Mouse (Mus musculus): ENCODE results near the gene Zfp599. TPM values are rescaled to one million over a fixed set of nuclear protein-coding genes. Genes with fewer than 3 reads are reported as not detected.

The Zfp599 gene
- polyA plus RNA-seq (2014; fragmentation: Illumina TruSeq; extraction: RNeasy Lipid Tissue Mini Kit (QIAGEN cat#74804); ENCODE audit: insufficient read depth, low read depth, low replicate concordance), result 0.14 TPM

DNA sequence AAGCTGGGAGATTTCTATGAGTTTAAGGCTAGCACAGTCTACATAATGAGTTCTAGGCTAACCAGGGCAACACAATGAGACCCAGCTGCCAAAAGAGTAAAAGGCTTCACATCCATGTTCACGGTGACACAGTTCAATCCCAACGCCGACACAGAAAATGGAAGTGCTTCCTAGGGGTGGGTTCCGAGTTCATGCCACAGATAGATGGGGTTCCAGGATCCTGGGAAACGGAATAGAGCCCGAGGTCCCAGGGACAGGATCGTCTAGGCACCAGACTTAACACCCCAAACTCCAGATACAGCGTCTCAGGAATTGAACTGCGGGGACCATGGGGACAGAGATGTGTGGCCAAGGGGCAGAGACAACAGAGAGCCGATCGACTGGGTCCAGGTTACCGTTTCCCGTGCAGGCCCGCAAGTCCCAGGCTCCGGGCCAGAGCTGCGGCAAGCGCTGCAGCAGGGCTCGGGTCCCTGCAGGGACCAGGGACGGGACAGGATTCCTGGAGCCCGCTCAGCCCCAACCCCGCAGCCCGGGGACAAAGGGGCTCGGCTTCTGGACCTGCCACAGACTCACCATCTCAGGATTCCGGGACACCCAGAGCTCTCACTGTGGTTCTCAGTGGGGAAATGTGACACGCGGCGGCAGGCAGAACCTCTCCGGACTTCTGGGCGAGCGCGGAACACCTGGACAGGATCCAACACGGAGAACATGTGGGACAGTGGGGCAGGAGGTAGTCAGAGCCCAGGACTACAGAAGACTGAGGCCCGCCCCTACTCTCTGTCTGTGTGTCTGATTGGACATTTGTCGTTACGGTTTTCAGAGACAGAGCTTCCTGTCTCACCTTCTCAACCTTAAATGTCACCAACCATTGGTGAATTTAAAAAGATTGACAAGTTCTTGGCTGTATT lies at the start of gene Zfp599:
Zfp599 (minus strand) TSS at position 712 of the 908 bp plus-strand sequence.

DNA sequence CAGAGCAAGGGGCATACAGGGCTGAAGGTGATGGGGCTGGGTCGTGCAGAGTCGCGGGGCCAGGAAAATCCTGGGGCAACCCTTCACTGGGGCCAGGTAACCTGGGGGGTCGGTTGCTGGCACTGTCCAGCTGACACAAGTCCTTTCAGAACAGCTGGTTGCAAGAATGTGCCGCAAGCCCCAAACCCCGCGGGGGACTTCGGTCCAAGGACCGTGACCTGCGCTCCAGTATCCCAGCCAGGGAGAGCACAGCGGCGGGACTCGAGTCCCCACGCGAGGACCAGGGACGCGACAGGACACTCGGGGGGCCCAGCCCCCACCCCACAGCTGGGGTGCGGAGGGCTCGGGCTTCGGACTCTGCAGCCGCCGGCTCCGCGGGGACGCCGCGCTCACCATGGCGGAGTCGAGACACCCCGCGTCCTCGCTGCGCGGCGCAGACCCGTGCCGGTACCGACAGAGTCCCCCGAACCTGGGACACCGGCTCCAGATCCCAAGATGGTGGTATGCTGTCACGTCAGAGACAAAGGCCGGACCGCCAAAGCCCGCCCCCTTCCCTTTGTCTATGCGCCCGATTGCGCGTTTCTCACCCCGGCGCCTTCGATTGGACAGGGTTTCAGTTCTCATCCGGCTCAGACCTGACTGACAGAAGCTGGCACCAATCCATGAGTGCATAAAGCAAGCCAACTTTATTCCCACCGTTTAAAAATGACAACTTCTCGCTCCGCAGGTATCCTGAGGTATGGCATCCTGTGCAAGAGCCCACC lies 47.6 kb upstream of the Zfp599 start, which contains the start of gene Zfp810:
Zfp810 (minus strand) TSS at position 493 of the 764 bp plus-strand sequence.

DNA sequence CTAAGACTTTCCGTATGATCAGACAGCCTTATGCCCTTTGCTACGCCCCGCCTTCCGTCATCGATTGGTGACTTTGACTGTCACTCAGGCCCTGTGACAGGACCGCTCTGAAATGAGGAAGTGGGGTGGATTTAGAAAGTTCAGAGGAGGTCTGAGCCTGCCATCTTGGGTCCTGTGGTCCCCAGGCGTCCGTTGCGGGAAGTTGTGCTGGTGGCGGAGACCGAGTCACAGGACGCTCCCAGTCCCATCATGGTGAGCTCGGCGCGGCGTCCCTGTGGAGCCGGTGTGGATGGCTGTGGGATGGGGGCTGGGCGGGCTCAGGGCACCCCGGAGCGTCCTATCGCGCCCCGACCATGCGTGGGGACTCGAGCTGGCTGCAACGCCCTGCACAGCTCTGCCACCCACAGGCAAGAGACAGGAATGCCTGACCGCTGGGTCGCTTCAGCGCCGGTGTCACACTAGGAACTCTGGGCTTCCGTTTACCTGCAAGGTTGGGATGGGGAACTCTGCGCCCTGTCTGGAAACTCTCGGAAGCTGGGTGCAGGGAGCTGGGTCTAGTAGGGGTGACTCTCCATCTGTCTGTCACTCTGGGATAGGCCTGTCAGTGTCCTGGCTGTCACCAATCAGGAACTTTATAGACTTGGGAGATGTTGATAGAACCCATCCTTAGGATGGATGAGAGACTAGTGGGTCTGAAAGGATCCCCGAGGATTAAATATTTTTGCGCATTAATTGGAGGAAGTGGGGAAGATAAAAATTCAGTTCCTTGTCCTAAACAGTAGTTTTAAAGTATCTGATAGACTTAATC lies 33.9 kb downstream of the Zfp599 start, which contains the start of gene Zfp809:
Zfp809 (plus strand) TSS at position 134 of the 808 bp plus-strand sequence.

Other genes with a start within 250 kb of the Zfp599 start
- gene Elavl3, start 207.9 kb downstream of the Zfp599 start, polyA plus RNA-seq (2014; fragmentation: Illumina TruSeq; extraction: RNeasy Lipid Tissue Mini Kit (QIAGEN cat#74804); ENCODE audit: insufficient read depth, low read depth, low replicate concordance), result not detected
- gene Gm49318, start 188.6 kb downstream of the Zfp599 start, polyA plus RNA-seq (2014; fragmentation: Illumina TruSeq; extraction: RNeasy Lipid Tissue Mini Kit (QIAGEN cat#74804); ENCODE audit: insufficient read depth, low read depth, low replicate concordance), result not detected
- 6.4 TPM for gene Zfp653, start 188.5 kb downstream of the Zfp599 start, polyA plus RNA-seq (2014; fragmentation: Illumina TruSeq; extraction: RNeasy Lipid Tissue Mini Kit (QIAGEN cat#74804); ENCODE audit: insufficient read depth, low read depth, low replicate concordance)
- gene Ecsit, start 174.5 kb downstream of the Zfp599 start, polyA plus RNA-seq (2014; fragmentation: Illumina TruSeq; extraction: RNeasy Lipid Tissue Mini Kit (QIAGEN cat#74804); ENCODE audit: insufficient read depth, low read depth, low replicate concordance), result 15.6 TPM
- gene Cnn1, start 160.7 kb downstream of the Zfp599 start, polyA plus RNA-seq (2014; fragmentation: Illumina TruSeq; extraction: RNeasy Lipid Tissue Mini Kit (QIAGEN cat#74804); ENCODE audit: insufficient read depth, low read depth, low replicate concordance), result 75.9 TPM
- gene Elof1, start 142.7 kb downstream of the Zfp599 start, polyA plus RNA-seq (2014; fragmentation: Illumina TruSeq; extraction: RNeasy Lipid Tissue Mini Kit (QIAGEN cat#74804); ENCODE audit: insufficient read depth, low read depth, low replicate concordance), result 186 TPM
- gene Acp5, start 124.2 kb downstream of the Zfp599 start, polyA plus RNA-seq (2014; fragmentation: Illumina TruSeq; extraction: RNeasy Lipid Tissue Mini Kit (QIAGEN cat#74804); ENCODE audit: insufficient read depth, low read depth, low replicate concordance), result 33.7 TPM
- gene Pigyl, start 103.0 kb downstream of the Zfp599 start, polyA plus RNA-seq (2014; fragmentation: Illumina TruSeq; extraction: RNeasy Lipid Tissue Mini Kit (QIAGEN cat#74804); ENCODE audit: insufficient read depth, low read depth, low replicate concordance), result 54.3 TPM
- 0.56 TPM for gene Zfp872, start 71.8 kb downstream of the Zfp599 start, polyA plus RNA-seq (2014; fragmentation: Illumina TruSeq; extraction: RNeasy Lipid Tissue Mini Kit (QIAGEN cat#74804); ENCODE audit: insufficient read depth, low read depth, low replicate concordance)
- 13.0 TPM for gene Zfp809, start 34.2 kb downstream of the Zfp599 start, polyA plus RNA-seq (2014; fragmentation: Illumina TruSeq; extraction: RNeasy Lipid Tissue Mini Kit (QIAGEN cat#74804); ENCODE audit: insufficient read depth, low read depth, low replicate concordance)
- gene Zfp810, start 47.8 kb upstream of the Zfp599 start, polyA plus RNA-seq (2014; fragmentation: Illumina TruSeq; extraction: RNeasy Lipid Tissue Mini Kit (QIAGEN cat#74804); ENCODE audit: insufficient read depth, low read depth, low replicate concordance), result 5.7 TPM
- gene Anln, start 129.3 kb upstream of the Zfp599 start, polyA plus RNA-seq (2014; fragmentation: Illumina TruSeq; extraction: RNeasy Lipid Tissue Mini Kit (QIAGEN cat#74804); ENCODE audit: insufficient read depth, low read depth, low replicate concordance), result 3.2 TPM
- 3.1 TPM for gene 9530077C05Rik, start 151.6 kb upstream of the Zfp599 start, polyA plus RNA-seq (2014; fragmentation: Illumina TruSeq; extraction: RNeasy Lipid Tissue Mini Kit (QIAGEN cat#74804); ENCODE audit: insufficient read depth, low read depth, low replicate concordance)
- gene Gm17545, start 194.4 kb upstream of the Zfp599 start, polyA plus RNA-seq (2014; fragmentation: Illumina TruSeq; extraction: RNeasy Lipid Tissue Mini Kit (QIAGEN cat#74804); ENCODE audit: insufficient read depth, low read depth, low replicate concordance), result not detected
- gene Rp9, start 209.8 kb upstream of the Zfp599 start, polyA plus RNA-seq (2014; fragmentation: Illumina TruSeq; extraction: RNeasy Lipid Tissue Mini Kit (QIAGEN cat#74804); ENCODE audit: insufficient read depth, low read depth, low replicate concordance), result 44.6 TPM
- gene Bbs9, start 215.8 kb upstream of the Zfp599 start, polyA plus RNA-seq (2014; fragmentation: Illumina TruSeq; extraction: RNeasy Lipid Tissue Mini Kit (QIAGEN cat#74804); ENCODE audit: insufficient read depth, low read depth, low replicate concordance), result 8.5 TPM

Data from lung, adult 10 weeks (tissue).